Mouse (Mus musculus) ES-Bruce4 (cell line): Measurements from ENCODE around the gene Rbms3.

Experiments used
- CTCF ChIP-seq: IDR thresholded peaks from one replicate; pipeline ENCODE4 v1.8.1; 2011; ENCODE audit warnings: low read depth, low read length
- EP300 ChIP-seq: IDR thresholded peaks from 2 replicates; pipeline ENCODE4 v1.6.1; 2011; ENCODE audit warnings: low read depth, low read length; ENCODE audit not compliant: insufficient read depth
- POLR2A ChIP-seq: IDR thresholded peaks from one replicate; pipeline ENCODE4 v1.8.1; 2011; ENCODE audit warnings: low read length; ENCODE audit not compliant: insufficient read depth

- no peak for TF ChIP-seq CTCF
- TF ChIP-seq POLR2A, result no peak
- no peak for TF ChIP-seq EP300
Measured at GRCm38 (mm10) chr9:116729172-116729571, 900.5 kb downstream of the Rbms3 start.
